Mouse (Mus musculus) intestine, embryonic 15.5 days (tissue): ENCODE measurements around the gene Esyt2. TPM values are rescaled to one million over a fixed set of nuclear protein-coding genes. Genes with fewer than 3 reads are reported as not detected.

ENCODE experiments used
- ATAC-seq: fragments of 200-750 bp; cut with Nextera tagmentation; 2 replicates; pipeline ENCODE4 v1.8.0; 2017; ENCODE audit warnings: moderate TSS enrichment, moderate library complexity
- H3K27ac ChIP-seq: fragments of 300-500 bp; sonication (generic); 2 replicates; pipeline ENCODE4 v1.5.1; 2015; ENCODE audit warnings: mild to moderate bottlenecking, inconsistent platforms
- H3K27me3 ChIP-seq: fragments of 300-500 bp; sonication (generic); replicated peaks from 2 replicates; pipeline ENCODE4 v1.6.1; 2015; ENCODE audit warnings: inconsistent platforms
- H3K36me3 ChIP-seq: fragments of 300-500 bp; sonication (generic); 2 replicates; pipeline ENCODE4 v1.6.1; 2015; ENCODE audit warnings: inconsistent platforms
- H3K4me1 ChIP-seq: fragments of 300-500 bp; sonication (generic); replicated peaks from 2 replicates; pipeline ENCODE4 v1.6.1; 2015; ENCODE audit warnings: inconsistent platforms
- H3K4me2 ChIP-seq: fragments of 300-500 bp; sonication (generic); replicated peaks from 2 replicates; pipeline ENCODE4 v1.6.1; 2015; ENCODE audit warnings: mild to moderate bottlenecking, inconsistent platforms
- H3K4me3 ChIP-seq: fragments of 300-500 bp; sonication (generic); replicated peaks from 2 replicates; pipeline ENCODE4 v1.5.1; 2015; ENCODE audit warnings: inconsistent platforms
- H3K9ac ChIP-seq: fragments of 300-500 bp; sonication (generic); 2 replicates; pipeline ENCODE4 v1.6.1; 2015; ENCODE audit warnings: inconsistent platforms
- H3K9me3 ChIP-seq: fragments of 300-500 bp; sonication (generic); 2 replicates; pipeline ENCODE4 v1.6.1; 2016; ENCODE audit warnings: inconsistent platforms
- WGBS: fragments of 180-500 bp; shearing (Covaris S2); methylation state at CpG from one replicate; pipeline ENCODE4 v1.1.7; 2015; 5-methylcytosine and 5-hydroxymethylcytosine counted together
- polyA plus RNA-seq: library from polyadenylated mRNA; unstranded; fragments of >200 nt; fragmentation: Nextera tagmentation; extraction: Ambion mirVana; gene quantifications from 2 replicates; pipeline ENCODE4 v1.2.1, GENCODE M21; 2015

Esyt2 gene
- polyA plus RNA-seq, 1 experiment from 2014 or later: 23.6 TPM

GRCm38 (mm10) chr12:116383995-116384394, 103.0 kb downstream of the Esyt2 start:
- no peak overlapping the region for H3K4me3 ChIP-seq
- no peaks in the 10 kb centered on the region for H3K9me3 ChIP-seq
- H3K27ac ChIP-seq: no peak overlapping the region
- H3K36me3 ChIP-seq: no peaks in the 10 kb centered on the region
- no peak overlapping the region for H3K4me2 ChIP-seq
- H3K27me3 ChIP-seq: no peaks in the 10 kb centered on the region
- no peak overlapping the region for H3K9ac ChIP-seq
- H3K4me1 ChIP-seq: no peaks in the 10 kb centered on the region
- ATAC-seq: no peak

GRCm38 (mm10) chr12:116386802-116387201, 105.8 kb downstream of the Esyt2 start:
- H3K27ac ChIP-seq: no peak overlapping the region
- H3K4me2 ChIP-seq: no peak overlapping the region
- H3K36me3 ChIP-seq: no peaks in the 10 kb centered on the region
- H3K4me1 ChIP-seq: no peaks in the 10 kb centered on the region
- H3K9ac ChIP-seq: no peak overlapping the region
- no peak overlapping the region for H3K4me3 ChIP-seq
- WGBS: 76% methylated on average over 1 of the region's 1 CpGs
- no peaks in the 10 kb centered on the region for H3K9me3 ChIP-seq
- no peak for ATAC-seq
- no peaks in the 10 kb centered on the region for H3K27me3 ChIP-seq

GRCm38 (mm10) chr12:116389868-116390267, 108.9 kb downstream of the Esyt2 start:
- no peaks in the 10 kb centered on the region for H3K4me1 ChIP-seq
- no peaks in the 10 kb centered on the region for H3K27me3 ChIP-seq
- WGBS: 31% methylated on average over 1 of the region's 1 CpGs
- no peak overlapping the region for H3K4me2 ChIP-seq
- no peaks in the 10 kb centered on the region for H3K36me3 ChIP-seq
- ATAC-seq: no peak
- H3K9me3 ChIP-seq: no peaks in the 10 kb centered on the region
- no peak overlapping the region for H3K27ac ChIP-seq
- no peak overlapping the region for H3K9ac ChIP-seq
- H3K4me3 ChIP-seq: no peak overlapping the region

- no peak overlapping the region for H3K27ac ChIP-seq
- H3K4me2 ChIP-seq: no peak overlapping the region
- no peaks in the 10 kb centered on the region for H3K36me3 ChIP-seq
- no peak overlapping the region for H3K9ac ChIP-seq
- no peaks in the 10 kb centered on the region for H3K4me1 ChIP-seq
- H3K4me3 ChIP-seq: no peak overlapping the region
- WGBS: 63% methylated on average over 2 of the region's 2 CpGs
- H3K9me3 ChIP-seq: no peaks in the 10 kb centered on the region
- no peaks in the 10 kb centered on the region for H3K27me3 ChIP-seq
- ATAC-seq: no peak
Observed at GRCm38 (mm10) chr12:116394327-116394726, 113.3 kb downstream of the Esyt2 start.

- no peak for ATAC-seq
- Histone ChIP-seq H3K27me3 (no peaks in the 10 kb centered on the region), H3K9ac (no peak overlapping the region), H3K4me1 (no peaks in the 10 kb centered on the region), H3K4me2 (no peak overlapping the region), H3K27ac (no peak overlapping the region), H3K36me3 (no peaks in the 10 kb centered on the region), H3K9me3 (no peaks in the 10 kb centered on the region), H3K4me3 (no peak overlapping the region)
- WGBS: 84% methylated on average over 2 of the region's 2 CpGs
Observed at GRCm38 (mm10) chr12:116395312-116395711, 114.3 kb downstream of the Esyt2 start.

- ATAC-seq: peak; percentile 68; the same call in 1 of the 2 replicates
- no peak overlapping the region for H3K4me2 ChIP-seq
- no peaks in the 10 kb centered on the region for H3K27me3 ChIP-seq
- no peaks in the 10 kb centered on the region for H3K4me1 ChIP-seq
- no peaks in the 10 kb centered on the region for H3K9me3 ChIP-seq
- no peaks in the 10 kb centered on the region for H3K36me3 ChIP-seq
- no peak overlapping the region for H3K27ac ChIP-seq
- H3K4me3 ChIP-seq: no peak overlapping the region
- 74% methylated on average over 2 of the region's 2 CpGs for WGBS
- no peak overlapping the region for H3K9ac ChIP-seq
Observed at GRCm38 (mm10) chr12:116396072-116396695, 115.2 kb downstream of the Esyt2 start.

- Histone ChIP-seq H3K4me1 (0 out of 2 replicates have a peak, but pooled peaks cover 3% of the 10 kb centered on the region), H3K9ac (peak overlapping the region; percentile 23), H3K4me2 (peak overlapping the region; percentile 62), H3K4me3 (peak overlapping the region; percentile 87; the same call in 1 of the 2 replicates), H3K27me3 (no peaks in the 10 kb centered on the region), H3K9me3 (no peaks in the 10 kb centered on the region), H3K36me3 (peaks cover 14% of the 10 kb centered on the region), H3K27ac (no peak overlapping the region)
- no peak for ATAC-seq
- WGBS: 97% methylated on average over 18 of the region's 18 CpGs
Observed at GRCm38 (mm10) chr12:116404012-116404679, 123.2 kb downstream of the Esyt2 start.

GRCm38 (mm10) chr12:116405045-116405835, 124.2 kb downstream of the Esyt2 start, which contains the start of gene Ncapg2:
Gene Ncapg2 (plus strand): TSS chr12:116405402.
- Histone ChIP-seq H3K36me3 (peaks cover 14% of the 10 kb centered on the region), H3K4me3 (peak within 1 kb of the TSS; percentile 87), H3K27ac (peak within 1 kb of the TSS; percentile 62; the same call in 1 of the 2 replicates), H3K27me3 (no peaks in the 10 kb centered on the region), H3K9me3 (no peaks in the 10 kb centered on the region), H3K4me1 (0 out of 2 replicates have a peak, but pooled peaks cover 3% of the 10 kb centered on the region), H3K9ac (peak within 1 kb of the TSS; percentile 82), H3K4me2 (peak within 1 kb of the TSS; percentile 82)
- ATAC-seq: peak; percentile 99
- whole genome bisulfite sequencing: under 1% methylated on average over 72 of the region's 72 CpGs

- no peak for ATAC-seq
- Histone ChIP-seq H3K27me3 (no peaks in the 10 kb centered on the region), H3K36me3 (peaks cover 14% of the 10 kb centered on the region), H3K27ac (no peak overlapping the region), H3K4me1 (0 out of 2 replicates have a peak, but pooled peaks cover 3% of the 10 kb centered on the region), H3K9ac (peak overlapping the region; percentile 82), H3K4me2 (peak overlapping the region; percentile 82), H3K9me3 (no peaks in the 10 kb centered on the region), H3K4me3 (peak overlapping the region; percentile 87)
- 5% methylated on average over 8 of the region's 8 CpGs for WGBS
Observed at GRCm38 (mm10) chr12:116405836-116406155, 124.8 kb downstream of the Esyt2 start.

GRCm38 (mm10) chr12:116407883-116408282, 126.9 kb downstream of the Esyt2 start:
- Histone ChIP-seq H3K27ac (no peak overlapping the region), H3K4me1 (0 out of 2 replicates have a peak, but pooled peaks cover 3% of the 10 kb centered on the region), H3K36me3 (peaks cover 10% of the 10 kb centered on the region), H3K4me2 (no peak overlapping the region), H3K9ac (no peak overlapping the region), H3K27me3 (no peaks in the 10 kb centered on the region), H3K4me3 (no peak overlapping the region), H3K9me3 (no peaks in the 10 kb centered on the region)
- WGBS: 94% methylated on average over 5 of the region's 5 CpGs
- ATAC-seq: no peak

- 94% methylated on average over 4 of the region's 4 CpGs for WGBS
- Histone ChIP-seq H3K27ac (no peak overlapping the region), H3K4me3 (no peak overlapping the region), H3K36me3 (0 out of 2 replicates have a peak, but pooled peaks cover 4% of the 10 kb centered on the region), H3K9ac (no peak overlapping the region), H3K9me3 (no peaks in the 10 kb centered on the region), H3K27me3 (no peaks in the 10 kb centered on the region), H3K4me1 (no peaks in the 10 kb centered on the region), H3K4me2 (no peak overlapping the region)
- ATAC-seq: no peak
Observed at GRCm38 (mm10) chr12:116414941-116415340, 133.9 kb downstream of the Esyt2 start.

- Histone ChIP-seq H3K4me2 (no peak overlapping the region), H3K27me3 (no peaks in the 10 kb centered on the region), H3K36me3 (0 out of 2 replicates have a peak, but pooled peaks cover 4% of the 10 kb centered on the region), H3K9me3 (no peaks in the 10 kb centered on the region), H3K4me3 (no peak overlapping the region), H3K4me1 (no peaks in the 10 kb centered on the region), H3K27ac (no peak overlapping the region), H3K9ac (no peak overlapping the region)
- no peak for ATAC-seq
- WGBS: 88% methylated on average over 1 of the region's 1 CpGs
Observed at GRCm38 (mm10) chr12:116416514-116416913, 135.5 kb downstream of the Esyt2 start.
